Mouse (Mus musculus) midbrain, embryonic 13.5 days (tissue): Measurements from ENCODE around the gene Prkn. TPM values are rescaled to one million over a fixed set of nuclear protein-coding genes. Genes with fewer than 3 reads are reported as not detected.

Experiments
- ATAC-seq: fragments of 200-750 bp; cut with Nextera tagmentation; 2 replicates; pipeline ENCODE4 v1.8.0; 2017; ENCODE audit warnings: mild to moderate bottlenecking, moderate TSS enrichment, moderate library complexity
- H3K27ac ChIP-seq: fragments of 300-500 bp; sonication (generic); 2 replicates; pipeline ENCODE4 v1.5.1; 2015; ENCODE audit warnings: inconsistent platforms, mild to moderate bottlenecking, moderate library complexity
- H3K27me3 ChIP-seq: fragments of 300-500 bp; sonication (generic); 2 replicates; pipeline ENCODE4 v1.6.1; 2015; ENCODE audit warnings: mild to moderate bottlenecking, inconsistent platforms
- H3K36me3 ChIP-seq: fragments of 300-500 bp; sonication (generic); 2 replicates; pipeline ENCODE4 v1.6.1; 2015; ENCODE audit warnings: mild to moderate bottlenecking, inconsistent platforms
- H3K4me1 ChIP-seq: fragments of 300-500 bp; sonication (generic); replicated peaks from 2 replicates; pipeline ENCODE4 v1.6.1; 2015; ENCODE audit warnings: inconsistent platforms
- H3K4me2 ChIP-seq: fragments of 300-500 bp; sonication (generic); replicated peaks from 2 replicates; pipeline ENCODE4 v1.6.1; 2015; ENCODE audit warnings: moderate library complexity, mild to moderate bottlenecking, inconsistent platforms
- H3K4me3 ChIP-seq: fragments of 300-500 bp; sonication (generic); replicated peaks from 2 replicates; pipeline ENCODE4 v1.5.1; 2015; ENCODE audit warnings: mild to moderate bottlenecking, inconsistent platforms
- H3K9ac ChIP-seq: fragments of 300-500 bp; sonication (generic); replicated peaks from 2 replicates; pipeline ENCODE4 v1.6.1; 2015; ENCODE audit warnings: mild to moderate bottlenecking, inconsistent platforms
- H3K9me3 ChIP-seq: fragments of 300-500 bp; sonication (generic); 2 replicates; pipeline ENCODE4 v1.6.1; 2016; ENCODE audit warnings: mild to moderate bottlenecking, inconsistent platforms
- WGBS: fragments of 180-500 bp; shearing (Covaris S2); methylation state at CpG from one replicate; pipeline ENCODE4 v1.1.7; 2015; 5-methylcytosine and 5-hydroxymethylcytosine counted together
- polyA plus RNA-seq: library from polyadenylated mRNA; unstranded; fragments of >200 nt; fragmentation: Nextera tagmentation; extraction: Ambion mirVana; gene quantifications from 2 replicates; pipeline ENCODE4 v1.2.1, GENCODE M21; 2015

Prkn gene
- polyA plus RNA-seq, 1 experiment from 2014 or later, result 3.1 TPM

- H3K4me3 ChIP-seq, result no peak overlapping the region
- peaks cover 16% of the 10 kb centered on the region for H3K4me1 ChIP-seq
- 62% methylated on average over 5 of the region's 5 CpGs for WGBS
- H3K4me2 ChIP-seq, result no peak overlapping the region
- no peak for ATAC-seq
- H3K9me3 ChIP-seq, result no peaks in the 10 kb centered on the region
- no peak overlapping the region for H3K9ac ChIP-seq
- H3K27me3 ChIP-seq, result no peaks in the 10 kb centered on the region
- H3K36me3 ChIP-seq, result no peaks in the 10 kb centered on the region
- H3K27ac ChIP-seq, result no peak overlapping the region
These were observed 1250.2 kb downstream of the Prkn start for GRCm38 (mm10) chr17:12090261-12090927.

DNA sequence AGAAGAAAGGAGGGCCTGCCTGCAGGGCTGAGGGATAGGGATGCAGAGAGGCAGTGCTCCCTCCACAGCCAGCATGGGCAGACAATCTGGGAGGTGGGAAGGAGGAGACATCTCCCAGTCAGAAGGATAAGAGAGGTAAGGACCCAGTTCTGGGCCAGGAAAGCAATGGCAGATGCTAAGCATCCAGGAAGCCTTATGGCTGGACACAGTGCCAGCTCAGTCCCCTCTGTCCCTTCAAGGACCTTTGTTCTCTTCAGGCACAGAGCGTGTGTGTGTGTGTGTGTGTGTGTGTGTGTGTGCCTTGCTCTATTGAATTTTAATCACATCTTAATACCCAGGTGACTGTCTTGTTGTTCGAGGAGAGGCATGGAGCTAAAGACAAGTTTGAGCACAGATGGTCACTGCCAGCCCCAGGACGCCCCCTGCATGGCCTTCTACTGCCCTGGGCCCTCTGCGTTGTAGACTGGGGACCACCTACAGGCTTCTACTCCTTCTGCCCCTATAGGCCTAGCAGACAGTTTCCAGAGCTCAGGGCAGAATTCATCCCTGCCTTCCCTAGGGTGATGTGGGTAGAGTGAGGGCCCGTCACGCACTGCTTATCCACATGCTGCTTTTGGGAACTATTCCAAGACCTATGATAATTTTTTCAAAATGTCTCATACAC is 1252.8 kb downstream of the Prkn start:
- 65% methylated on average over 6 of the region's 6 CpGs for WGBS
- no peaks in the 10 kb centered on the region for H3K9me3 ChIP-seq
- H3K36me3 ChIP-seq, result no peaks in the 10 kb centered on the region
- 0 out of 2 replicates have a peak, but pooled peaks have one; percentile 17 for ATAC-seq
- H3K9ac ChIP-seq, result no peak overlapping the region
- H3K27ac ChIP-seq, result no peak overlapping the region
- H3K4me3 ChIP-seq, result no peak overlapping the region
- H3K27me3 ChIP-seq, result no peaks in the 10 kb centered on the region
- H3K4me2 ChIP-seq, result no peak overlapping the region
- peaks cover 16% of the 10 kb centered on the region for H3K4me1 ChIP-seq

- Histone ChIP-seq H3K9ac (no peak overlapping the region), H3K4me2 (no peak overlapping the region), H3K4me3 (no peak overlapping the region), H3K27ac (no peak overlapping the region), H3K36me3 (no peaks in the 10 kb centered on the region), H3K9me3 (no peaks in the 10 kb centered on the region), H3K27me3 (no peaks in the 10 kb centered on the region), H3K4me1 (peaks cover 16% of the 10 kb centered on the region)
- no peak for ATAC-seq
- WGBS, result 97% methylated on average over 1 of the region's 1 CpGs
These were observed 1253.8 kb downstream of the Prkn start for GRCm38 (mm10) chr17:12094016-12094415.

- WGBS, result 84% methylated on average over 9 of the region's 9 CpGs
- 0 out of 2 replicates have a peak, but pooled peaks cover under 1% of the 10 kb centered on the region for H3K9me3 ChIP-seq
- H3K27me3 ChIP-seq, result no peaks in the 10 kb centered on the region
These were observed 1254.8 kb downstream of the Prkn start for GRCm38 (mm10) chr17:12094827-12095590.

DNA sequence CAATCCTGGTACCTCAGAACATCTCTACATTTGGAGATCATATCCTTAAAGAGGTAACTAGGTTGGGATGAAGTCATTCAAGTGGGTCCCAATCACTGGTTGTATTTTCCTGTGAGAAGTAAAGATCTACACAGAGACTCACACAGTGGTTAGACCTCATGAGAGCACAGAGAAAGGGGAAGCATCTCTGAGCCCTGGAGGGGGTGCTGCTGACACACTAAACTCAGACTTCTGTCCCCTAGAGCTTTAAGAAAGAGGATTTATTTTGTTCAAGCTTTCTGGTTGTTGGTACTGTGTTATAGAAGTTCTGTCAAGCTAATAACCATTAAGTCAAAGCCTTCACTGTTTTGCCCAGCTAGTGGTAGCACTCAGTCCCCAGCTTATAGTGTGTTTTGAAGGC is 1259.2 kb downstream of the Prkn start:
- H3K9me3 ChIP-seq, result 0 out of 2 replicates have a peak, but pooled peaks cover 3% of the 10 kb centered on the region

More at GRCm38 (mm10) chr17:12094827-12095590, 1254.8 kb downstream of the Prkn start:
- H3K9ac ChIP-seq, result no peak overlapping the region
- no peaks in the 10 kb centered on the region for H3K36me3 ChIP-seq
- no peak for ATAC-seq
- peaks cover 14% of the 10 kb centered on the region for H3K4me1 ChIP-seq
- no peak overlapping the region for H3K4me2 ChIP-seq
- H3K4me3 ChIP-seq, result no peak overlapping the region
- no peak overlapping the region for H3K27ac ChIP-seq

DNA sequence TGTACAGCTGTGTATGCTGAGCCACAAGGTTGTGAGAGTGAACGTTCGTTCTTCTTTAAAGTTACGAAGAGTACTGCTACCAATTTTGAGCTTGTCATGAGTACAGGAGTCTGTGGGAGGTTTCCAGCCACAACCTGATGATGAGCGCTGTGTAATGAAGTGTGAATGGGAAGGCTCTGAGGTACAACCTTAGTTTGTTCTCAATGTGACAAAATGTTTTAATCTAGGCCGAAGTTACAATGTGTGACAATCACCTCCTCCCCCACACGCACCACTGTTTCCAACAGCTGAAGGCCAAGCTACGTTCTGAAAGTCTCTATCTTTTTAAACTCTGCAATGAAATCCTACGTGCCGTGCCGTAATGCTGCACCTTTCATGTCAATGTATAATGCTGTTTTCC is 1262.1 kb downstream of the Prkn start:
- no peak for ATAC-seq
- H3K4me1 ChIP-seq, result no peaks in the 10 kb centered on the region
- no peak overlapping the region for H3K27ac ChIP-seq
- no peaks in the 10 kb centered on the region for H3K27me3 ChIP-seq
- H3K4me3 ChIP-seq, result no peak overlapping the region
- no peaks in the 10 kb centered on the region for H3K36me3 ChIP-seq
- 0 out of 2 replicates have a peak, but pooled peaks cover 6% of the 10 kb centered on the region for H3K9me3 ChIP-seq
- 96% methylated on average over 10 of the region's 10 CpGs for WGBS
- no peak overlapping the region for H3K4me2 ChIP-seq
- H3K9ac ChIP-seq, result no peak overlapping the region

More for the DNA sequence above, 1259.2 kb downstream of the Prkn start:
- no peak for ATAC-seq
- Histone ChIP-seq H3K4me1 (no peaks in the 10 kb centered on the region), H3K9ac (no peak overlapping the region), H3K27me3 (no peaks in the 10 kb centered on the region), H3K4me3 (no peak overlapping the region), H3K27ac (no peak overlapping the region), H3K4me2 (no peak overlapping the region), H3K36me3 (no peaks in the 10 kb centered on the region)

GRCm38 (mm10) chr17:12103781-12104180 is 1263.6 kb downstream of the Prkn start:
- H3K36me3 ChIP-seq, result no peaks in the 10 kb centered on the region
- H3K4me1 ChIP-seq, result no peaks in the 10 kb centered on the region
- no peak overlapping the region for H3K4me3 ChIP-seq
- 0 out of 2 replicates have a peak, but pooled peaks cover 6% of the 10 kb centered on the region for H3K9me3 ChIP-seq
- WGBS, result 81% methylated on average over 6 of the region's 6 CpGs
- no peak overlapping the region for H3K27ac ChIP-seq
- no peak overlapping the region for H3K9ac ChIP-seq
- H3K27me3 ChIP-seq, result no peaks in the 10 kb centered on the region
- H3K4me2 ChIP-seq, result no peak overlapping the region
- ATAC-seq, result no peak

GRCm38 (mm10) chr17:12104245-12104644 is 1264.1 kb downstream of the Prkn start:
- no peaks in the 10 kb centered on the region for H3K4me1 ChIP-seq
- no peak for ATAC-seq

GRCm38 (mm10) chr17:12104690-12105089 is 1264.5 kb downstream of the Prkn start:
- H3K27ac ChIP-seq, result no peak overlapping the region
- H3K36me3 ChIP-seq, result no peaks in the 10 kb centered on the region
- no peaks in the 10 kb centered on the region for H3K4me1 ChIP-seq
- no peaks in the 10 kb centered on the region for H3K27me3 ChIP-seq
- no peak overlapping the region for H3K4me2 ChIP-seq
- no peak for ATAC-seq
- H3K4me3 ChIP-seq, result no peak overlapping the region
- no peak overlapping the region for H3K9ac ChIP-seq
- 0 out of 2 replicates have a peak, but pooled peaks cover 6% of the 10 kb centered on the region for H3K9me3 ChIP-seq
- WGBS, result 93% methylated on average over 6 of the region's 6 CpGs

More at GRCm38 (mm10) chr17:12104245-12104644, 1264.1 kb downstream of the Prkn start:
- no peak overlapping the region for H3K27ac ChIP-seq
- no peak overlapping the region for H3K4me2 ChIP-seq
- H3K36me3 ChIP-seq, result no peaks in the 10 kb centered on the region
- WGBS, result 92% methylated on average over 7 of the region's 7 CpGs
- no peak overlapping the region for H3K4me3 ChIP-seq
- H3K9me3 ChIP-seq, result 0 out of 2 replicates have a peak, but pooled peaks cover 6% of the 10 kb centered on the region
- no peak overlapping the region for H3K9ac ChIP-seq
- H3K27me3 ChIP-seq, result no peaks in the 10 kb centered on the region

- Histone ChIP-seq H3K27ac (no peak overlapping the region), H3K4me1 (no peaks in the 10 kb centered on the region), H3K4me3 (no peak overlapping the region), H3K36me3 (no peaks in the 10 kb centered on the region), H3K4me2 (no peak overlapping the region), H3K9ac (no peak overlapping the region), H3K27me3 (no peaks in the 10 kb centered on the region), H3K9me3 (0 out of 2 replicates have a peak, but pooled peaks cover 3% of the 10 kb centered on the region)
- 55% methylated on average over 4 of the region's 4 CpGs for WGBS
- ATAC-seq, result no peak
These were observed 1266.1 kb downstream of the Prkn start for GRCm38 (mm10) chr17:12106255-12106654.
